Mouse (Mus musculus) kidney, embryonic 15.5 days (tissue): ENCODE measurements around the gene Ush2a. TPM values are rescaled to one million over a fixed set of nuclear protein-coding genes. Genes with fewer than 3 reads are reported as not detected.

Experiments
- ATAC-seq: fragments of 200-750 bp; cut with Nextera tagmentation; replicated peaks from 2 replicates; pipeline ENCODE4 v1.8.0; 2017; ENCODE audit warnings: moderate TSS enrichment; ENCODE audit not compliant: low FRiP score
- H3K27ac ChIP-seq: fragments of 300-500 bp; sonication (generic); 2 replicates; pipeline ENCODE4 v1.5.1; 2015; ENCODE audit warnings: mild to moderate bottlenecking, inconsistent platforms
- H3K27me3 ChIP-seq: fragments of 300-500 bp; sonication (generic); 2 replicates; pipeline ENCODE4 v1.6.1; 2015; ENCODE audit warnings: inconsistent platforms
- H3K36me3 ChIP-seq: fragments of 300-500 bp; sonication (generic); 2 replicates; pipeline ENCODE4 v1.6.1; 2015; ENCODE audit warnings: inconsistent platforms
- H3K4me1 ChIP-seq: fragments of 300-500 bp; sonication (generic); 2 replicates; pipeline ENCODE4 v1.6.1; 2015; ENCODE audit warnings: inconsistent platforms
- H3K4me2 ChIP-seq: fragments of 300-500 bp; sonication (generic); 2 replicates; pipeline ENCODE4 v1.6.1; 2015; ENCODE audit warnings: moderate library complexity, mild to moderate bottlenecking, inconsistent platforms
- H3K4me3 ChIP-seq: fragments of 300-500 bp; sonication (generic); replicated peaks from 2 replicates; pipeline ENCODE4 v1.5.1; 2015; ENCODE audit warnings: mild to moderate bottlenecking, inconsistent platforms
- H3K9ac ChIP-seq: fragments of 300-500 bp; sonication (generic); 2 replicates; pipeline ENCODE4 v1.6.1; 2015; ENCODE audit warnings: mild to moderate bottlenecking, inconsistent platforms
- H3K9me3 ChIP-seq: fragments of 300-500 bp; sonication (generic); replicated peaks from 2 replicates; pipeline ENCODE4 v1.6.1; 2016; ENCODE audit warnings: inconsistent platforms
- WGBS: fragments of 180-500 bp; shearing (Covaris S2); methylation state at CpG from one replicate; pipeline ENCODE4 v1.1.7; 2015; ENCODE audit warnings: mixed read lengths; 5-methylcytosine and 5-hydroxymethylcytosine counted together
- polyA plus RNA-seq: library from polyadenylated mRNA; unstranded; fragments of >200 nt; fragmentation: Nextera tagmentation; extraction: Ambion mirVana; gene quantifications from 2 replicates; pipeline ENCODE4 v1.2.1, GENCODE M21; 2015

Gene Ush2a
- polyA plus RNA-seq, 1 experiment from 2014 or later, result 0.01 TPM

GRCm38 (mm10) chr1:188973078-188973477 is 711.3 kb downstream of the Ush2a start:
- Histone ChIP-seq H3K4me1 (no peaks in the 10 kb centered on the region), H3K36me3 (peaks cover 90% of the 10 kb centered on the region), H3K9ac (no peak overlapping the region), H3K27ac (no peak overlapping the region), H3K4me3 (no peak overlapping the region), H3K9me3 (no peaks in the 10 kb centered on the region), H3K4me2 (no peak overlapping the region), H3K27me3 (no peaks in the 10 kb centered on the region)
- 98% methylated on average over 6 of the region's 6 CpGs for WGBS
- ATAC-seq, result peak; percentile 84; the same call in 1 of the 2 replicates

- H3K36me3 ChIP-seq, result peaks cover 90% of the 10 kb centered on the region
- WGBS, result 93% methylated on average over 16 of the region's 16 CpGs
- H3K27ac ChIP-seq, result no peak overlapping the region
- H3K9me3 ChIP-seq, result no peaks in the 10 kb centered on the region
- H3K4me3 ChIP-seq, result no peak overlapping the region
- H3K9ac ChIP-seq, result no peak overlapping the region
- H3K4me1 ChIP-seq, result no peaks in the 10 kb centered on the region
- no peaks in the 10 kb centered on the region for H3K27me3 ChIP-seq
- no peak overlapping the region for H3K4me2 ChIP-seq
- ATAC-seq, result peak; percentile 59; the same call in 1 of the 2 replicates
Measured at GRCm38 (mm10) chr1:188973926-188974325, 712.1 kb downstream of the Ush2a start.

GRCm38 (mm10) chr1:188980050-188980449 is 718.2 kb downstream of the Ush2a start:
- Histone ChIP-seq H3K4me3 (no peak overlapping the region), H3K4me1 (no peaks in the 10 kb centered on the region), H3K36me3 (peaks cover 86% of the 10 kb centered on the region), H3K9ac (no peak overlapping the region), H3K4me2 (no peak overlapping the region), H3K9me3 (no peaks in the 10 kb centered on the region), H3K27me3 (no peaks in the 10 kb centered on the region), H3K27ac (no peak overlapping the region)
- WGBS, result 20% methylated on average over 3 of the region's 3 CpGs
- no peak for ATAC-seq

- H3K4me2 ChIP-seq, result no peak overlapping the region
- peaks cover 84% of the 10 kb centered on the region for H3K36me3 ChIP-seq
- H3K4me3 ChIP-seq, result no peak overlapping the region
- no peak overlapping the region for H3K27ac ChIP-seq
- H3K9me3 ChIP-seq, result no peaks in the 10 kb centered on the region
- no peaks in the 10 kb centered on the region for H3K27me3 ChIP-seq
- H3K9ac ChIP-seq, result no peak overlapping the region
- WGBS, result 37% methylated on average over 4 of the region's 4 CpGs
- no peaks in the 10 kb centered on the region for H3K4me1 ChIP-seq
- ATAC-seq, result no peak
Measured at GRCm38 (mm10) chr1:188993218-188993617, 731.4 kb downstream of the Ush2a start.

GRCm38 (mm10) chr1:188997921-188998320 is 736.1 kb downstream of the Ush2a start:
- H3K27ac ChIP-seq, result no peak overlapping the region
- ATAC-seq, result no peak
- WGBS, result 95% methylated on average over 3 of the region's 3 CpGs
- H3K36me3 ChIP-seq, result peaks cover 80% of the 10 kb centered on the region
- no peak overlapping the region for H3K4me3 ChIP-seq
- H3K9ac ChIP-seq, result no peak overlapping the region
- H3K9me3 ChIP-seq, result no peaks in the 10 kb centered on the region
- H3K4me1 ChIP-seq, result no peaks in the 10 kb centered on the region
- no peak overlapping the region for H3K4me2 ChIP-seq
- H3K27me3 ChIP-seq, result no peaks in the 10 kb centered on the region

GRCm38 (mm10) chr1:188999981-189000380 is 738.2 kb downstream of the Ush2a start:
- H3K27ac ChIP-seq, result no peak overlapping the region
- no peak for ATAC-seq
- no peaks in the 10 kb centered on the region for H3K9me3 ChIP-seq
- WGBS, result 77% methylated on average over 10 of the region's 10 CpGs
- H3K4me2 ChIP-seq, result no peak overlapping the region
- H3K4me1 ChIP-seq, result no peaks in the 10 kb centered on the region
- no peaks in the 10 kb centered on the region for H3K27me3 ChIP-seq
- no peak overlapping the region for H3K9ac ChIP-seq
- peaks cover 63% of the 10 kb centered on the region for H3K36me3 ChIP-seq
- H3K4me3 ChIP-seq, result no peak overlapping the region

GRCm38 (mm10) chr1:189001815-189002214 is 740.0 kb downstream of the Ush2a start:
- H3K9me3 ChIP-seq, result no peaks in the 10 kb centered on the region
- peaks cover 14% of the 10 kb centered on the region for H3K4me1 ChIP-seq
- ATAC-seq, result no peak
- H3K27me3 ChIP-seq, result no peaks in the 10 kb centered on the region
- peaks cover 49% of the 10 kb centered on the region for H3K36me3 ChIP-seq
- no peak overlapping the region for H3K27ac ChIP-seq
- no peak overlapping the region for H3K9ac ChIP-seq
- no peak overlapping the region for H3K4me3 ChIP-seq
- 93% methylated on average over 12 of the region's 12 CpGs for WGBS
- no peak overlapping the region for H3K4me2 ChIP-seq

- Histone ChIP-seq H3K27ac (no peak overlapping the region), H3K9me3 (no peaks in the 10 kb centered on the region), H3K4me3 (no peak overlapping the region), H3K36me3 (peaks cover 25% of the 10 kb centered on the region), H3K27me3 (no peaks in the 10 kb centered on the region), H3K4me1 (peaks cover 21% of the 10 kb centered on the region), H3K9ac (no peak overlapping the region), H3K4me2 (no peak overlapping the region)
- 90% methylated on average over 1 of the region's 1 CpGs for WGBS
- no peak for ATAC-seq
Measured at GRCm38 (mm10) chr1:189004774-189005173, 743.0 kb downstream of the Ush2a start.

GRCm38 (mm10) chr1:189006267-189006666 is 744.4 kb downstream of the Ush2a start:
- Histone ChIP-seq H3K27me3 (no peaks in the 10 kb centered on the region), H3K4me1 (peaks cover 21% of the 10 kb centered on the region), H3K4me2 (peak overlapping the region; percentile 92), H3K4me3 (peak overlapping the region; percentile 81), H3K9me3 (no peaks in the 10 kb centered on the region), H3K27ac (no peak overlapping the region), H3K9ac (no peak overlapping the region), H3K36me3 (peaks cover 12% of the 10 kb centered on the region; the same call in 1 of the 2 replicates)
- 52% methylated on average over 5 of the region's 5 CpGs for WGBS
- no peak for ATAC-seq

- Histone ChIP-seq H3K27me3 (no peaks in the 10 kb centered on the region), H3K4me1 (peaks cover 21% of the 10 kb centered on the region), H3K9ac (peak overlapping the region; percentile 96), H3K4me3 (peak overlapping the region; percentile 81), H3K4me2 (peak overlapping the region; percentile 92), H3K9me3 (no peaks in the 10 kb centered on the region), H3K27ac (0 out of 2 replicates have a peak overlapping the region, but pooled peaks have one; percentile 74), H3K36me3 (peaks cover 9% of the 10 kb centered on the region; the same call in 1 of the 2 replicates)
- no peak; the same call in 1 of the 2 replicates for ATAC-seq
- 2% methylated on average over 7 of the region's 7 CpGs for WGBS
Measured at GRCm38 (mm10) chr1:189006826-189007225, 745.0 kb downstream of the Ush2a start.

GRCm38 (mm10) chr1:189007239-189007979 is 745.6 kb downstream of the Ush2a start, which contains the start of gene Kctd3:
Gene Kctd3 (minus strand): TSS chr1:189007841.
- Histone ChIP-seq H3K4me1 (peaks cover 21% of the 10 kb centered on the region), H3K4me2 (peak within 1 kb of the TSS; percentile 92), H3K4me3 (peak within 1 kb of the TSS; percentile 81), H3K36me3 (peaks cover 5% of the 10 kb centered on the region; the same call in 1 of the 2 replicates), H3K9me3 (no peaks in the 10 kb centered on the region), H3K27ac (peak within 1 kb of the TSS; percentile 74), H3K9ac (peak within 1 kb of the TSS; percentile 96), H3K27me3 (no peaks in the 10 kb centered on the region)
- WGBS, result under 1% methylated on average over 74 of the region's 74 CpGs
- ATAC-seq, result peak; percentile 90

GRCm38 (mm10) chr1:189007980-189008324 is 746.1 kb downstream of the Ush2a start:
- WGBS, result 45% methylated on average over 7 of the region's 7 CpGs
- ATAC-seq, result peak; percentile 61
- H3K4me1 ChIP-seq, result peaks cover 25% of the 10 kb centered on the region
- H3K4me2 ChIP-seq, result peak overlapping the region; percentile 92
- no peak overlapping the region for H3K9ac ChIP-seq
- no peaks in the 10 kb centered on the region for H3K27me3 ChIP-seq
- H3K36me3 ChIP-seq, result peaks cover 4% of the 10 kb centered on the region; the same call in 1 of the 2 replicates
- H3K27ac ChIP-seq, result no peak overlapping the region
- no peaks in the 10 kb centered on the region for H3K9me3 ChIP-seq
- peak overlapping the region; percentile 81 for H3K4me3 ChIP-seq
